Mouse (Mus musculus) E14TG2a.4 (cell line): Measurements from ENCODE around the gene Tob1.
A peak's percentile ranks its signal among the peaks of the same experiment; 100 is the strongest.

Experiments
- H3K27me3 ChIP-seq: 2 replicates; pipeline ENCODE4 v1.6.1; 2014; ENCODE audit warnings: low read length, control low read depth; ENCODE audit not compliant: insufficient read depth
- H3K36me3 ChIP-seq: 2 replicates; pipeline ENCODE4 v1.6.1; 2014; ENCODE audit warnings: low read length, control low read depth; ENCODE audit not compliant: insufficient read depth
- H3K4me1 ChIP-seq: replicated peaks from 2 replicates; pipeline ENCODE4 v1.6.1; 2014; ENCODE audit warnings: low read depth, low read length, control low read depth
- H3K4me3 ChIP-seq: replicated peaks from 2 replicates; pipeline ENCODE4 v1.5.1; 2014; ENCODE audit warnings: mild to moderate bottlenecking, low read length
- H3K9me3 ChIP-seq: 2 replicates; pipeline ENCODE4 v1.6.1; 2014; ENCODE audit warnings: low read length, control low read depth
- CTCF ChIP-seq: conservative IDR thresholded peaks from 2 replicates; pipeline ENCODE4 v1.5.1; 2014; ENCODE audit warnings: low read length
- NANOG ChIP-seq: IDR thresholded peaks from 2 replicates; pipeline ENCODE4 v1.6.1; 2014; ENCODE audit warnings: borderline replicate concordance, low read length, mixed read lengths
- POU5F1 ChIP-seq: IDR thresholded peaks from 2 replicates; pipeline ENCODE4 v1.6.1; 2014; ENCODE audit warnings: low read length, borderline replicate concordance

The Tob1 gene

DNA sequence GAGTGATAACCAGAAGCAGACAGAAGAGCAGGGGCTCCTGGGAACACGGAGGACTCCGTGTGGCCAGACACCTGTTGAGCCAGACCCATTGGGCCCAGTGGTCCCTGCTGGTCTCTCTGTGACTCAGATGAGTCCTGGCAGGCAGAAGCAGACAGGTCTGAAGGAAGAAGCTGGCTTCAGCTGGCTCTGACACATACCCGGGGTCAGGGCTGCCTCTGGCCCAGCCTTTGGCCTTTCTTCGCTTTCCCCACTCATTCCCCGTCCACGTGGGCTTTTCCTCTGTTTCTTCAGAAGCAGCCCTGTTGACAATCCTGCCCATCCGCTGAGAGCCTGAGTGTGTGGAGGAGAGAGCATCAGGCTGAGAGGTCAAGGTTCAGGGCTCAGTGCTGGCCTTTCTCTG, 36.0 kb upstream of the Tob1 start:
- H3K27me3 ChIP-seq, result peaks cover 8% of the 10 kb centered on the region; the same call in 1 of the 2 replicates
- TF ChIP-seq NANOG (no peak), POU5F1 (no peak), CTCF (no peak)

DNA sequence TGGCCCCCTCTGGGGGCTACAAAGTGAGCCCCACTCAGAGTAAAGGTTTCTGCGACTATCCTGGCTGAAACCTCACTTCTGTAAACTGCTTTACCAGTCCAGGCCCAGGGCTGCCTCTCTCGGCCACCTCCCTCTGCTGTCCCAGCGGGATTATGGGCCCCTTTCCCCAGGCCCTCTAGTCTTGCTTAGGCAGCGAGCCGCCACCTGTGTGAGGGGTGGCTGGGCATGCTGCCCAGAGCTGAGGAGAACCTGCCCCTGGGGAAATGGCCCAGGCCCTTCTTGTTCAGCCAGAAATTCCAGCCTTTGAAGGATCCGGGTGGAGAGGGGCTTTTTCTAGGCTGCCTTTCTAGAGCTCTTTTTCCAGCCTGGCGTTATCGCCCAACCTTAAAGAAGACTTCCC, 35.6 kb upstream of the Tob1 start:
- Histone ChIP-seq H3K27me3 (peaks cover 5% of the 10 kb centered on the region; the same call in 1 of the 2 replicates), H3K9me3 (peaks cover under 1% of the 10 kb centered on the region), H3K36me3 (no peaks in the 10 kb centered on the region), H3K4me1 (peaks cover 52% of the 10 kb centered on the region), H3K4me3 (peak overlapping the region; percentile 54)
- TF ChIP-seq POU5F1 (no peak), CTCF (no peak), NANOG (no peak)

More for the DNA sequence above, 36.0 kb upstream of the Tob1 start:
- H3K36me3 ChIP-seq, result no peaks in the 10 kb centered on the region
- peaks cover 5% of the 10 kb centered on the region for H3K9me3 ChIP-seq
- H3K4me1 ChIP-seq, result peaks cover 50% of the 10 kb centered on the region
- H3K4me3 ChIP-seq, result peak overlapping the region; percentile 54

DNA sequence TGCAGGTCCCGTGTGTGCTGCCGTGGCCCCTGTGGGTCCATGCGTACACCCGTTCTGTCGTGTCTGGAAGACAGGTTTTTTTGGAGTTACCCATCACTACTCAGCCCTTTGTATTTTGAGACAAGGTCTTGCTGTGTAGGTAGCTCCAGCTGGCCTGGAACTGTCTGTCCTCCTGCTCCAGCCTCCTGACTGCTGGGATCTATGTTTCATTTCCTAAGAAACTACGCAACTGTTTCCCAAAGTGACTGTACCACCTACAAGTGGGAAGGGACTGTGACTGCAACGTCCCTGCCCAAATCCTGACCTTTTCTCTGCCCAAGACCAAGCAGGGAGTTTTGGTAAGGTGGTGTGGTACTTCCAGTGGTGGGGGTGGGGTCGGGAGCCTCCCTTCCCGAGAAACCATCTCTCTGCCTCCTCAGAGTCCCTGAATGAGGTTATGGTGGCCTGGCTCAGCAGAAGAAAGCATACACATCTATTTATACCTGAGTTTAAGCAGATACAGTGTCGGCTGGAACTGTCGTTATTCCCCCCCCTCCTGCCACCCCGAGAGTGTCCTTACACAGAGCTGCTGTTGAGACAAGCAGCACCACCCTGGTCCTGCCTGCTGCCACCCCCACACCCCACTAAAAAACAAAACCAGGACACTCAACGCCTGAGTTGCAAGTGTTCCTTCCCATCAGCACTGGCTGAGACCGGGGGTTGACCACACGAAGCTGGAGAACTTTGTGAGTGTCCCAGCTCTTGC, 33.2 kb upstream of the Tob1 start:
- H3K4me1 ChIP-seq, result peaks cover 59% of the 10 kb centered on the region
- peaks cover 5% of the 10 kb centered on the region; the same call in 1 of the 2 replicates for H3K27me3 ChIP-seq
- no peaks in the 10 kb centered on the region for H3K36me3 ChIP-seq
- no peaks in the 10 kb centered on the region for H3K9me3 ChIP-seq
- no peak for TF ChIP-seq NANOG
- TF ChIP-seq POU5F1, result no peak
- TF ChIP-seq CTCF, result no peak
- H3K4me3 ChIP-seq, result no peak overlapping the region

DNA sequence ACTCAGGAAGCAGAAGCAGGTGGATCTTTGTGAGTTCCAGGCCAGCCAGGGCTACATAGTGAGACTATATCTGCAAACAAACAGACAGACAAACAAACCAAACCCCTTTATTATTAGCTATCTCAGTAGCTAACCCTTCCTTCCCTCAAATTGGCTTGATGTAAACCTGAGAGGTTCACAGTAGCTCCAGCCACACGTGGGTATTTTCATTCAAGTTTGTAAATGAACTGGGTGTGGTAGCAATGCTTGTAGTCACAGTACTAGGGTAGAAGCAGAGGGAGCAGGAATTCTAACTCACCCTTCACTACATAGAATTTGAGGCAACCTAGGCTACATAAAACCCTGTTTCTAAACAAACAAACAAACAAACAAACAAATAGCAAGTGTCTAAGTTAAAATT, 31.5 kb upstream of the Tob1 start:
- no peaks in the 10 kb centered on the region for H3K36me3 ChIP-seq
- no peak overlapping the region for H3K4me3 ChIP-seq
- TF ChIP-seq POU5F1, result no peak
- no peak for TF ChIP-seq CTCF
- no peak for TF ChIP-seq NANOG
- peaks cover 5% of the 10 kb centered on the region; the same call in 1 of the 2 replicates for H3K27me3 ChIP-seq
- H3K9me3 ChIP-seq, result no peaks in the 10 kb centered on the region
- peaks cover 59% of the 10 kb centered on the region for H3K4me1 ChIP-seq

DNA sequence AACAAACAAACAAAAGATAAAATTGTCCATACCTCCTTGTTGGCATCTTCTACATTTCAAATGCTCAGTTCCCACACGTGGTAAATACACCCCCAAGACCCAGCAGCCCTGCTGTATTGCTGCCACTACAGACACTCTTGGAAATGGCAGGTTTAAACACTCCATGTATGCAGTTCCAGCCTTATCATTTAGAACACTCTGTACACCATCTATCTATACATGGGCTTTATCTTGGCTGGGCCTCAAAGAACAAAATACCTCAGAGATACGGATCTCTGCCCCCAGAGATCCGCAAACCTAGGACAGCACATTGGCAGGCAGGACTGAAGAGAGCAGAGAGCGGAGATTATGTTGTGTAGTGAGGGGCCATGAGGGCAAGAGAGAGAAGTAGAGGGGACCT, 31.1 kb upstream of the Tob1 start:
- H3K4me3 ChIP-seq, result 0 out of 2 replicates have a peak overlapping the region, but pooled peaks have one; percentile 23
- TF ChIP-seq POU5F1, result no peak
- TF ChIP-seq CTCF, result no peak
- TF ChIP-seq NANOG, result no peak
- peaks cover 58% of the 10 kb centered on the region for H3K4me1 ChIP-seq
- no peaks in the 10 kb centered on the region for H3K9me3 ChIP-seq
- H3K36me3 ChIP-seq, result no peaks in the 10 kb centered on the region
- peaks cover 5% of the 10 kb centered on the region; the same call in 1 of the 2 replicates for H3K27me3 ChIP-seq

DNA sequence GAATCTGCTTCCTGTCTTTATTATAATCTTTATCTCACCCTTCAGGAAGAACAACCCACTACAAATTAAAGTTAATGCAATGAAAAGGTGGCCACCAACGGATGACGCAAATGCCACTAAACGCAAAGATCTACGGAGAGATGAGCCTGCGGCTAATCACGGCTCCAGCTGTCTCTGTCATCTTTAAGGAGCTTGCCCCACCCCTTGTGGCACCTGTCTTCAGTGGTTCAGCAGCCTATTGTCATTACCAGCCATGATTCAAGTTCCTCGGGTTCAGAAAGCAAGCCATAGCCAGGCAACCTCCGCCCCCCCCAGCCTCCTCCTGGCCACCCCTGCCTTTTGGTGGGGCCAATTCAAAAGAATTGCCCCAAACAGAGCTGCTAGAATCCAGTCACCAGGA, 29.6 kb upstream of the Tob1 start:
- H3K4me3 ChIP-seq, result no peak overlapping the region
- H3K36me3 ChIP-seq, result no peaks in the 10 kb centered on the region
- no peaks in the 10 kb centered on the region for H3K9me3 ChIP-seq
- peaks cover 5% of the 10 kb centered on the region; the same call in 1 of the 2 replicates for H3K27me3 ChIP-seq
- TF ChIP-seq CTCF (no peak), NANOG (no peak), POU5F1 (no peak)
- H3K4me1 ChIP-seq, result peaks cover 48% of the 10 kb centered on the region

DNA sequence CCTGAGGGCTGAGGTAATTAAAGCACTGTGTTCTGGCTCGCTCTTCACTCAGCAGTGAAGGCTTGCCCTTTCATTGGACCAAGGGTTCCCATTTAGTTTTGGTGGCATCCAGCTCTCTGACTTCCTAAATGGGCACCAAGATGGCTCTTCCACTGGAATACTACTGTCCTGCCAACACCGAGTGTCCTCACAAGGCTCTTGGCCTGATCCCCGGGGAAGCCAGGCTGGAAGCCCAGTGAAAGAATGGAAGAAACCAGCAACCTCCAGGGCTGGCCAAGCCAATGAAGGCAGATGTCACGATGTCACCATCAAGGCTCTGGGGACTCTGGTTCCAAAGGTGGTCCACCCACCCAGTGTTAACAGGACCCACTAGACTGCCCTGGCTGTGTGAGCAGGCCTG, 28.5 kb upstream of the Tob1 start:
- Histone ChIP-seq H3K4me3 (no peak overlapping the region), H3K27me3 (peaks cover 5% of the 10 kb centered on the region; the same call in 1 of the 2 replicates), H3K36me3 (no peaks in the 10 kb centered on the region), H3K4me1 (peaks cover 45% of the 10 kb centered on the region), H3K9me3 (no peaks in the 10 kb centered on the region)
- TF ChIP-seq CTCF (no peak), NANOG (no peak), POU5F1 (no peak)

DNA sequence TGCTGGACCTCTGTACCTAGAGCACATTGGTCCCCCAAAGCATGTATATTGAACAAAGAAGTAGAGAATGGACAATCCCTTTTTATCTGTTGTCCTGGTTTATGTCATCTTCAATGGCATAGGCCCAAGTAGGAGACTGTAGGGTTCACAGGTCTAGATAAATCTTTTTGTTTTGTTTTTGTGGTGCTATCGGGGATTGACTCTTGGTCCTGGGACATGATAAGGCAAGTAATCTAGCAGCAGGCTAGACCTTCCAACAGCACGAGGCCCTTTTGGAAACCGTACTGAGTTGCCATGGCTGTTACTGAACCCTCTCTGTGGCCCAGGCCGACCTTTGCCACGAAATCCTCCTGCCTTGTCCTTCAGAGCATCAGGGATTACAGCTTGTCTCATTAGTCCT, 28.1 kb upstream of the Tob1 start:
- peaks cover 5% of the 10 kb centered on the region; the same call in 1 of the 2 replicates for H3K27me3 ChIP-seq
- H3K36me3 ChIP-seq, result no peaks in the 10 kb centered on the region
- no peak overlapping the region for H3K4me3 ChIP-seq
- H3K9me3 ChIP-seq, result no peaks in the 10 kb centered on the region
- TF ChIP-seq POU5F1 (no peak), CTCF (no peak), NANOG (no peak)
- peaks cover 41% of the 10 kb centered on the region for H3K4me1 ChIP-seq

DNA sequence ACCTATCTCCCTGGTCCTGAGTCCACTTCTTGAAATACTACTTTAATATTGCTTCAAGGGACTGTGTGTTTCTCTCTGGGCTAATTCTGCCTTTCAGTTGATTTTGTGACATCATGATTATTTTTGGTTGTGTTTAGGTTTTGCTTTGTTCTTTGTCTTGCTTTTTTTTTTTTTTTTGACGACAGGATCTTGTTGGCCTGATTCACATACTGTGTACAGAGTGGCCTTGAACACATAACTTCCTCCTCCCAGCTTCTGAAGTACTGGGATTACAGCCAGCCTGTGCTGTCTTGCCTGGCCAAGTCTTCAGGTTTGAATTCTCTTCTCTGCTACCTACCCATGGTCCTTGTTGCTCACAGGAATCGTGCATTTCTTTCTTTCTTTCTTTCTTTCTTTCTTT, 27.6 kb upstream of the Tob1 start:
- Histone ChIP-seq H3K36me3 (no peaks in the 10 kb centered on the region), H3K4me1 (peaks cover 36% of the 10 kb centered on the region), H3K9me3 (no peaks in the 10 kb centered on the region), H3K4me3 (no peak overlapping the region), H3K27me3 (peaks cover 5% of the 10 kb centered on the region; the same call in 1 of the 2 replicates)
- no peak for TF ChIP-seq NANOG
